Mouse (Mus musculus): Measurements from ENCODE around the gene Arl6ip6. TPM values are rescaled to one million over a fixed set of nuclear protein-coding genes. Genes with fewer than 3 reads are reported as not detected.
A peak's percentile ranks its signal among the peaks of the same experiment; 100 is the strongest.

Gene Arl6ip6
- polyA plus RNA-seq, 1 experiment = 60.9 TPM

GRCm38 (mm10) chr2:53190684-53191511 is 628 bp upstream of the Arl6ip6 start, which contains the start of gene Prpf40a:
Prpf40a (minus strand) TSS chr2:53191284.
- no peaks in the 10 kb centered on the region for H3K27me3 ChIP-seq (ENCODE audit: control insufficient read depth, insufficient read depth, low read length, poor library complexity, severe bottlenecking)
- peak within 1 kb of the TSS; percentile 91 for H3K9ac ChIP-seq (ENCODE audit: low read depth, poor library complexity, severe bottlenecking)
- TF ChIP-seq CTCF (IDR thresholded peaks at IDR 0.05; ENCODE audit: low read depth, low read length) = no peak
- peak; percentile 42 for TF ChIP-seq POLR2A (IDR thresholded peaks at IDR 0.05; ENCODE audit: insufficient read depth, low read length)
- no peaks in the 10 kb centered on the region for H3K4me1 ChIP-seq (ENCODE audit: control insufficient read depth, insufficient read depth, low read length)
- H3K36me3 ChIP-seq (ENCODE audit: control insufficient read depth, insufficient read depth, low read length, poor library complexity, severe bottlenecking) = peaks cover 19% of the 10 kb centered on the region
- H3K4me3 ChIP-seq (ENCODE audit: low read depth, low read length) = peak within 1 kb of the TSS; percentile 100
- peak within 1 kb of the TSS; percentile 85 for H3K27ac ChIP-seq (ENCODE audit: insufficient read depth, low read length)
- H3K9me3 ChIP-seq (replicated peaks; ENCODE audit: control insufficient read depth, insufficient read depth, low read length, poor library complexity, severe bottlenecking) = no peaks in the 10 kb centered on the region

DNA sequence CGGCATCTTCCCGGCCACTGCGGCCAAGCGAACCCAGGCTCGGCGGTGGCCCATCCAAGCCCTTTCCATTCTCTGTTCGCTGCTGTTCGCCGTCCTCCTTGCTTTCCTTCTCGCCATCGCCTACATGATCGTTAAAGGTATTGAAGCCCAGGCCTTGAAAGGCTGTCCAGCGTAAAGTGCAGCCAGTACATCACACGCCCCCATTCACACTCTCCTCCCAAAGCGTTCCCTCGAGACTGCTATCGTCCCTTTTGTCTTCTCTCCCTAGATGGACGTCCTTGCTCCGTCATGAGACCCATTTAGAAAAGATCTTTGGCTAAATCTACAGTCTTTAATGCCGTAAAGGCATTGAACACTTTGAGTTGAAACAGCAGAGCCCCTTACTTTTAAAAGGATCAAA is 860 bp downstream of the Arl6ip6 start:
- H3K9me3 ChIP-seq (replicated peaks; ENCODE audit: control insufficient read depth, insufficient read depth, low read length, poor library complexity, severe bottlenecking) = no peaks in the 10 kb centered on the region
- no peak overlapping the region for H3K27ac ChIP-seq (ENCODE audit: insufficient read depth, low read length)
- H3K4me1 ChIP-seq (ENCODE audit: control insufficient read depth, insufficient read depth, low read length) = no peaks in the 10 kb centered on the region
- TF ChIP-seq CTCF (IDR thresholded peaks at IDR 0.05; ENCODE audit: low read depth, low read length) = no peak
- no peak for TF ChIP-seq EP300 (IDR thresholded peaks at IDR 0.05; ENCODE audit: insufficient read depth, low read depth, low read length)
- TF ChIP-seq POLR2A (IDR thresholded peaks at IDR 0.05; ENCODE audit: insufficient read depth, low read length) = no peak
- H3K9ac ChIP-seq (ENCODE audit: low read depth, poor library complexity, severe bottlenecking) = peak overlapping the region; percentile 91
- H3K36me3 ChIP-seq (ENCODE audit: control insufficient read depth, insufficient read depth, low read length, poor library complexity, severe bottlenecking) = peaks cover 24% of the 10 kb centered on the region
- H3K27me3 ChIP-seq (ENCODE audit: control insufficient read depth, insufficient read depth, low read length, poor library complexity, severe bottlenecking) = no peaks in the 10 kb centered on the region
- H3K4me3 ChIP-seq (ENCODE audit: low read depth, low read length) = peak overlapping the region; percentile 63

DNA sequence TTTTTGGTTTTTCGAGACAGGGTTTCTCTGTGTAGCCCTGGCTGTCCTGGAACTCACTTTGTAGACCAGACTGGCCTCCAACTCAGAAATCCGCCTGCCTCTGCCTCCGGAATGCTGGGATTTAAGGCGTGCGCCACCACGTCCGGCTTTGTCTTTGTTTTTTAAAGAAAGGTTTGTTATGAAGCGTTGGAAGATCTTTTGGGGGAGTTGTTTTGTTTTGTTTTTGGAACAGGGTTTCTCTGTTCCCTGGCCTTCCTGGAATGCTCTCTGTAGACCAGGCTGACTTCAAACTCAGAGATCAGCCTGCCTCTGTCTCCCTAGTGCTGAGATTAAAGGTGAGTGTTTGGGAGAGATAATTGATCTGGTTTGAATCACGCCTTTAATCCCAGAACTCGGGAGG is 4.9 kb downstream of the Arl6ip6 start:
- H3K4me3 ChIP-seq (ENCODE audit: low read depth, low read length) = no peak overlapping the region
- H3K9ac ChIP-seq (ENCODE audit: low read depth, poor library complexity, severe bottlenecking) = no peak overlapping the region
- no peaks in the 10 kb centered on the region for H3K9me3 ChIP-seq (replicated peaks; ENCODE audit: control insufficient read depth, insufficient read depth, low read length, poor library complexity, severe bottlenecking)
- no peaks in the 10 kb centered on the region for H3K4me1 ChIP-seq (ENCODE audit: control insufficient read depth, insufficient read depth, low read length)
- H3K27ac ChIP-seq (ENCODE audit: insufficient read depth, low read length) = peak overlapping the region; percentile 50
- peaks cover 24% of the 10 kb centered on the region for H3K36me3 ChIP-seq (ENCODE audit: control insufficient read depth, insufficient read depth, low read length, poor library complexity, severe bottlenecking)
- H3K27me3 ChIP-seq (ENCODE audit: control insufficient read depth, insufficient read depth, low read length, poor library complexity, severe bottlenecking) = no peaks in the 10 kb centered on the region
- TF ChIP-seq EP300 (IDR thresholded peaks at IDR 0.05; ENCODE audit: insufficient read depth, low read depth, low read length) (no peak), POLR2A (IDR thresholded peaks at IDR 0.05; ENCODE audit: insufficient read depth, low read length) (no peak), CTCF (IDR thresholded peaks at IDR 0.05; ENCODE audit: low read depth, low read length) (no peak)

DNA sequence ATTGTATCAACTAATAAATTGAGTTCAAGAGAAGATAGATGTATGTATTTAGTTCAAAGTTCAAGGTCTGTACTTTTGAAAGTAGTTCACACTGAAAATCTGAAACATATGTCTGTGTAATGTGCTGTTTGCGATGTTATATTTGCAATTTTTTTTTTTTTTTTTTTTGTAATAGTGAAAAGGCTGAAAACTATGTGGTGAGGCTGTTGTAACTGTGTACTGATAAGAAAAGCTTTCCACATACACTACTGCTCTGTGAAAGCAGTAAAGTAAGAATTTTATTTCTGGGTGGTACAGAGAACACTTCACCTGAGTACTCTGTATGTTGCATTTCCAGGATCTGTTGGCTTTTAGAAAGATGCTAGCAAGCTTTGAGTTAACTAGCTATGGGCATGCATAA is 7.7 kb downstream of the Arl6ip6 start:
- peaks cover 24% of the 10 kb centered on the region for H3K36me3 ChIP-seq (ENCODE audit: control insufficient read depth, insufficient read depth, low read length, poor library complexity, severe bottlenecking)
- no peaks in the 10 kb centered on the region for H3K9me3 ChIP-seq (replicated peaks; ENCODE audit: control insufficient read depth, insufficient read depth, low read length, poor library complexity, severe bottlenecking)
- TF ChIP-seq EP300 (IDR thresholded peaks at IDR 0.05; ENCODE audit: insufficient read depth, low read depth, low read length) (no peak), CTCF (IDR thresholded peaks at IDR 0.05; ENCODE audit: low read depth, low read length) (no peak), POLR2A (IDR thresholded peaks at IDR 0.05; ENCODE audit: insufficient read depth, low read length) (no peak)

GRCm38 (mm10) chr2:53200164-53200885 is 8.8 kb downstream of the Arl6ip6 start:
- Histone ChIP-seq H3K27ac (ENCODE audit: insufficient read depth, low read length) (no peak overlapping the region), H3K9ac (ENCODE audit: low read depth, poor library complexity, severe bottlenecking) (no peak overlapping the region), H3K4me3 (ENCODE audit: low read depth, low read length) (no peak overlapping the region), H3K4me1 (ENCODE audit: control insufficient read depth, insufficient read depth, low read length) (no peaks in the 10 kb centered on the region), H3K36me3 (ENCODE audit: control insufficient read depth, insufficient read depth, low read length, poor library complexity, severe bottlenecking) (peaks cover 20% of the 10 kb centered on the region), H3K27me3 (ENCODE audit: control insufficient read depth, insufficient read depth, low read length, poor library complexity, severe bottlenecking) (no peaks in the 10 kb centered on the region), H3K9me3 (replicated peaks; ENCODE audit: control insufficient read depth, insufficient read depth, low read length, poor library complexity, severe bottlenecking) (no peaks in the 10 kb centered on the region)
- no peak for TF ChIP-seq CTCF (IDR thresholded peaks at IDR 0.05; ENCODE audit: low read depth, low read length)
- TF ChIP-seq POLR2A (IDR thresholded peaks at IDR 0.05; ENCODE audit: insufficient read depth, low read length) = no peak
- no peak for TF ChIP-seq EP300 (IDR thresholded peaks at IDR 0.05; ENCODE audit: insufficient read depth, low read depth, low read length)

More for the DNA sequence above, 7.7 kb downstream of the Arl6ip6 start:
- H3K4me1 ChIP-seq (ENCODE audit: control insufficient read depth, insufficient read depth, low read length) = no peaks in the 10 kb centered on the region
- no peaks in the 10 kb centered on the region for H3K27me3 ChIP-seq (ENCODE audit: control insufficient read depth, insufficient read depth, low read length, poor library complexity, severe bottlenecking)
- no peak overlapping the region for H3K27ac ChIP-seq (ENCODE audit: insufficient read depth, low read length)
- H3K4me3 ChIP-seq (ENCODE audit: low read depth, low read length) = no peak overlapping the region
- H3K9ac ChIP-seq (ENCODE audit: low read depth, poor library complexity, severe bottlenecking) = no peak overlapping the region

Data from ES-Bruce4 (cell line).